Mouse (Mus musculus) retina, embryonic 14.5 days (tissue): ENCODE data around the gene Tchp.

Experiments used
- DNase-seq: peaks from one replicate; pipeline ENCODE4 v3.0.0-alpha.2; 2015; ENCODE audit warnings: low spot score

Gene Tchp

GRCm38 (mm10) chr5:114738707-114739241 is 31.2 kb downstream of the Tchp start:
- DNase-seq, result no peak

DNA sequence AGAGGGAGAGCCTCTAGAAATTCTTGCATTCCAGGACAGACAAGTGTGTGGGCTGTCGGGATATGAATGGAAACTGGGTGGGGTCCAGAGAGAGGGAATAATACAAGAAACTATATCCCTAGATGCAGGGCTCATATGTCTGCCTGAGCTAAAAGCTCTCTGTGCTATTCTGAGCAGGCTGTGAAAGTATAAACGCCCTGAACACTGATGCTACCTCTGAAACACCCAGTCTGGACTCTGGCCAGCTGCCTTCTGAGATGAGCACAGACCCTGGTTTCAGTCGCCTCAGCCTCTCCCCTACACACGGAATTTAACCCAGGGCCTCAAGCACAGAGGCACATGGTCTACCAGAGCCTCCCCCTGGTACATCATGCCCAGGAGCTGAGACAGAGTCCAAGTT is 33.0 kb downstream of the Tchp start:
- DNase-seq, result no peak

DNA sequence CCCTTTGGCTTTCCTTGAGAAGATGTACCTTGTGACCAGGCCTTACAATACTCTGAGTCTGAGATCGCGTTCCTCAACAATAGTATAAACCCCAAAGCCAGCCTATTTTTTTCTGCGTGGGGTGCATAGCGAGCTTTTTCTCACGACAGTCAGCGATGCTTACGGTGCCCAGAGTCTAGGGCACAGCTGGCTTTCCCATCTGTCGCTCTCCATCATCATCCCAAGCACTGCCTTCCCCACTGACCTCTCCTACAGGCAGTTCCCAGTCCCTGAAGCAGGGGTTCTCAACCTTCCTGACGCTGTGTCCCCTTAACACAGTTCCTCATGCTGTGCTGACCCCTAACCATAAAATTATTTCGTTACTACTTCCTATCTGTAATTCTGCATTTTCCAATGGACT is 35.0 kb downstream of the Tchp start:
- DNase-seq, result no peak

DNA sequence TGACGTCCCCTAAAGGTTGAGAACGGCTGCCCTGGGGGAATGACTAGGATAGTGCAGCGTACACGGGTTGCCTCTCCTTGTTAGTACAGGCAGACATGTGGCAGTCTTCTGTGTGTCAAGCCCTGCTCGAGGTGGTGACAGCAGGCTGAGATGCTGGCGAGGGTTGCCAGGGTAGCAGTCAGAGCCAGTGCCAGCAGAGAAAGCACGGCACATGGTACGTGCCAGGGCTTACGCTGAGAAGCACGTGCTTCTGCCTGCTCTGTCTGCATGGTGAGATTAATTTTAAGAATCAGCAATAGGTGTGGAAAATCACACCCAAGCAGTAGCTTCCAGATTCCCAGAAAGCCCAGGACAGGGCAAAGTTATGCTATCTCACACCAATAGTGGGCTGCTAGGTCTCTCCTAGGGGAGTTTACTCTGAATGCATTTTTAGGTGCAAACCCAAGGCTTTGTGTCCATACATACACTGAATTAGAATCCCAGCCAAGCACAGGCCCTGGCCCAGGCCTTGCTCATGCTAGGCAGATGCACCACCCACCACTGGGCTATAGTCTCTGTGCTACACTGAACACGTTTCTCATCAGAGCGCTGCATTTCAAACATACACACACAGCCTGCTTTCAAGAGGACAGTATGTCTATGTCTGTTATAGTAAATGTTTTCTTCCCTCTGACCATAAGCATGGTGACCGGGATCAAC is 35.6 kb downstream of the Tchp start:
- DNase-seq, result no peak

GRCm38 (mm10) chr5:114743697-114744090 is 36.1 kb downstream of the Tchp start:
- DNase-seq, result no peak

- DNase-seq, result no peak
Measured at GRCm38 (mm10) chr5:114745581-114745980, 38.0 kb downstream of the Tchp start.

GRCm38 (mm10) chr5:114746886-114747285 is 39.3 kb downstream of the Tchp start:
- no peak for DNase-seq

DNA sequence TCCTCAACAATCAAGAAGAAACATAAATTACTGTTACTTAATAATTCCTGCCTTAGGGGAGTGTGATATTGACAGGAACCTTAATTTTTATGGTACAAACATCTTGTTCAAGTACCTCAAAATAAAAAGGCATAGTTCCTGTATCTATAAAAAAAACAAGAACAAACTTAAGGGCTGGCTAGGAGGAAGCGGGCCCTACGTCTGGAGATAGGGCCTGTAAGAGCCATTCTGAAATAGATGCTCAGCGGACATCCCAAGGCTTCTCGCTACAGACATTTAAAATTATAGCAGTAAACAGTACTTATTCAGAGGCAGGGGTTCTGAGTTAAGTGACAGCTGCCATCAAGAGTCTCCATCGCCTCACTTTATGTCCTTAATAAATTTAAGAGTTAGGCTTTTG is 40.0 kb downstream of the Tchp start:
- DNase-seq, result no peak

DNA sequence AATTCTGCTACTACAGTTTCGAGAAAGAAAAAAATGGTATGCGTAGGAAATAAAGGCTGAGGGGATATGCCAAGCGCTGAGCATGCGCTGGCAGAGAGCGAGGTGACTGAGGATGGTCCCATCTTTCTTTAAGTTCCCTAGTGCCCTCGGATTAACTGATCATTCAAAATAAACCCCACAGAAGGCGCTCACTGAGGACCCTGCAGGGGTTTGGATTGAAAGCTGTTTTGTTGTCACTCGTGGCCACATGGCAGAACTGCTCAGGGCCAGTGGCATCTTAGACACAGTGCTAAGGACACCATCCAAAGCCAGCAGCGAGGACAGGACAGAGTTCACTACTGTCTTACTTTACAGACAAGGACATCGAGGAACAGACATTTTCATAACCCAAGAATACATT is 42.8 kb downstream of the Tchp start:
- no peak for DNase-seq

GRCm38 (mm10) chr5:114752397-114752796 is 44.8 kb downstream of the Tchp start:
- no peak for DNase-seq

- no peak for DNase-seq
Measured at GRCm38 (mm10) chr5:114753384-114753783, 45.8 kb downstream of the Tchp start.

- DNase-seq, result no peak
Measured at GRCm38 (mm10) chr5:114759536-114760090, 52.1 kb downstream of the Tchp start.

GRCm38 (mm10) chr5:114761980-114762379 is 54.4 kb downstream of the Tchp start:
- no peak for DNase-seq

DNA sequence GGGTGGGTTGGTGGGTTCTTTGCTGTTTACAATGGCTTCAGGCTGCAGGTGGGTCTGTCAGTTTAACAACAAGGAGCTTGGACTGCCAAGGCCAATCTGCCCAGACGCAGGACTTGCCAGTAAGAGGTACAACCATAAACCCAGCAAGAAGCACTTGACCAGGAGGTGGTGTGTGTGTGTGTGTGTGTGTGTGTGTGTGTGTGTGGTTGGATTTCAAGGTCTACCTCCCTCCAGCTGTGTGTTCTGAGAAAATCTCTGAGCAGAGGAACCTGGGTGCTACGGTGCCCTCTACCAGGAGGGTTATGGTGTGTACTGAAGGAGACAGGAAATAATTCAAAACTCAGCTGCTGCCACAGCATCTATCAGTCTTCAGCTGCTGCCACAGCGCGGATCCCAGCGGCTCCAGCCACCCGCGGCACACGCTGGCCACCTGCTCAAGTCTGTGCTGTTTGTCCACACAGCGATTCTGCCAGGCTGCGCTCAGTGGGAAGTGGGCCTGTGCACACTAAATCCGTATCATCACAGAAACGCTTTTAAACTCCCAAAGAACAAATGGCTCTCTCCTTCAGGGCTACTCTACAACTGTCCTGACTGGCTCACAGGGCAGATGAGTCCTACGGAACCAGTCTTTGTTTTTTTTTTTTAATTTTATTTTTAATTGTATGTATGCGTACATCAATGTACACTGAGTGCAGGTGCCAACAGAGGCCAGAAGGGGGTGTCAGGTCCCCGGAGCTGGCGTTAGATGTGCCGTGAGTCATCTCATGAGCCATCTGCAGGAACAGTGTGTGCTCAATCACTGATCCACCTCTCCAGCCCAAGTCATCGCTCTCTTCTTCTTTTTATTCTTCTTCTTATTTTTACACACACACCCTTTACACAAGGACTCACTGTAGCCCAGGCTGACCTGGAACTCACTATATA is 57.5 kb downstream of the Tchp start:
- DNase-seq, result no peak

- DNase-seq, result no peak
Measured at GRCm38 (mm10) chr5:114766686-114767085, 59.1 kb downstream of the Tchp start.

DNA sequence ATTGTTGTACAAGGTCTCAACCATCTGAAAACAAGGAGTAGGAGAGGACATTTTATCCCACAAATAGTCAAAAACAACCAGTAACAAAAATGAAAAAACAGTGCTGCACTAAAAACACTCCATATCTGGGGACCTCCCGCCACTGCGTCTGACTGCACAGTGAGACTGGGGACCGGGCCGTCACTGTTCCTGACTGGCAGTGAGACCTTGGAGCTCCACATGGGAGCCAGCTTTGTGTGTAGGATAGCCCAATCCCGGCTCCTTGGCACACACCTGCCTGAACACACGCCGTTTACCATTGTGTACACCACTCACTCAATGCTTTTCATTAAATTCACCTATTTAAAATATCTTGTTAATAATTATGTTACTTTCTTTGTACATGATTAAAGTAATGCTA is 59.6 kb downstream of the Tchp start:
- DNase-seq, result no peak

- DNase-seq, result no peak
Measured at GRCm38 (mm10) chr5:114769786-114770185, 62.2 kb downstream of the Tchp start.

GRCm38 (mm10) chr5:114771796-114772195 is 64.2 kb downstream of the Tchp start:
- no peak for DNase-seq
